Mouse (Mus musculus) bone marrow, adult 2 months (tissue): ENCODE data around the gene Cldn14.

Experiments
- CTCF ChIP-seq: fragments of 200-500 bp; IDR thresholded peaks from 2 replicates; pipeline ENCODE4 v1.5.1; 2011; ENCODE audit warnings: low read length, control low read depth; ENCODE audit not compliant: control insufficient read depth, insufficient read depth
- POLR2A ChIP-seq: fragments of 200-500 bp; IDR thresholded peaks from 2 replicates; pipeline ENCODE4 v1.6.1; 2011; ENCODE audit warnings: low read depth, mild to moderate bottlenecking, control low read depth, low read length, borderline replicate concordance; ENCODE audit not compliant: control insufficient read depth

GRCm38 (mm10) chr16:93893285-93893684 lies 115.4 kb downstream of the Cldn14 start:
- TF ChIP-seq CTCF: no peak
- no peak for TF ChIP-seq POLR2A
